Mouse (Mus musculus) kidney, adult 11 months (tissue): Measurements from ENCODE around the gene C1qtnf4.
A peak's percentile ranks its signal among the peaks of the same experiment; 100 is the strongest.

Source experiments
- DNase-seq: peaks from one replicate; pipeline ENCODE4 v3.0.0; 2022

Gene C1qtnf4

GRCm38 (mm10) chr2:90885218-90886041 is at the start of gene C1qtnf4:
Gene C1qtnf4 (plus strand): TSS chr2:90885860.
- no peak for DNase-seq

- DNase-seq: no peak
Observed at GRCm38 (mm10) chr2:90838621-90839020, 47.0 kb upstream of the C1qtnf4 start.

- DNase-seq: no peak
Observed at GRCm38 (mm10) chr2:90843666-90844065, 42.0 kb upstream of the C1qtnf4 start.

- DNase-seq: no peak
Observed at GRCm38 (mm10) chr2:90844262-90844661, 41.4 kb upstream of the C1qtnf4 start.

GRCm38 (mm10) chr2:90845234-90845633 is 40.4 kb upstream of the C1qtnf4 start:
- no peak for DNase-seq

GRCm38 (mm10) chr2:90846171-90846570 is 39.5 kb upstream of the C1qtnf4 start:
- DNase-seq: peak; percentile 37

- no peak for DNase-seq
Observed at GRCm38 (mm10) chr2:90846597-90846954, 39.1 kb upstream of the C1qtnf4 start.

GRCm38 (mm10) chr2:90846955-90847680 is 38.5 kb upstream of the C1qtnf4 start, which contains the start of gene Mtch2:
Gene Mtch2 (plus strand): TSS chr2:90847155.
- peak; percentile 97 for DNase-seq

GRCm38 (mm10) chr2:90847681-90848050 is 38.0 kb upstream of the C1qtnf4 start:
- no peak for DNase-seq

GRCm38 (mm10) chr2:90848331-90848730 is 37.3 kb upstream of the C1qtnf4 start:
- no peak for DNase-seq

GRCm38 (mm10) chr2:90850401-90850800 is 35.3 kb upstream of the C1qtnf4 start:
- DNase-seq: no peak

GRCm38 (mm10) chr2:90861486-90861885 is 24.2 kb upstream of the C1qtnf4 start:
- DNase-seq: no peak

GRCm38 (mm10) chr2:90864184-90864583 is 21.5 kb upstream of the C1qtnf4 start:
- no peak for DNase-seq

GRCm38 (mm10) chr2:90866524-90866923 is 19.1 kb upstream of the C1qtnf4 start:
- DNase-seq: peak; percentile 59

GRCm38 (mm10) chr2:90870136-90870601 is 15.5 kb upstream of the C1qtnf4 start:
- no peak for DNase-seq

- DNase-seq: no peak
Observed at GRCm38 (mm10) chr2:90871180-90871961, 14.3 kb upstream of the C1qtnf4 start.

GRCm38 (mm10) chr2:90874025-90874424 is 11.6 kb upstream of the C1qtnf4 start:
- DNase-seq: no peak

- DNase-seq: no peak
Observed at GRCm38 (mm10) chr2:90875239-90875638, 10.4 kb upstream of the C1qtnf4 start.

- DNase-seq: no peak
Observed at GRCm38 (mm10) chr2:90877584-90878259, 7.9 kb upstream of the C1qtnf4 start.

- DNase-seq: no peak
Observed at GRCm38 (mm10) chr2:90879419-90879818, 6.2 kb upstream of the C1qtnf4 start.

GRCm38 (mm10) chr2:90880144-90880785 is 5.4 kb upstream of the C1qtnf4 start:
- DNase-seq: no peak

- no peak for DNase-seq
Observed at GRCm38 (mm10) chr2:90881824-90882223, 3.8 kb upstream of the C1qtnf4 start.
